Mouse (Mus musculus) liver, embryonic 13.5 days (tissue): Measurements from ENCODE around the gene Rbms1. TPM values are rescaled to one million over a fixed set of nuclear protein-coding genes. Genes with fewer than 3 reads are reported as not detected.

Source experiments
- ATAC-seq: fragments of 200-750 bp; cut with Nextera tagmentation; 2 replicates; pipeline ENCODE4 v1.8.0; 2017; ENCODE audit warnings: low read depth, mild to moderate bottlenecking, moderate number of reproducible peaks, moderate library complexity
- DNase-seq: peaks from one replicate; pipeline ENCODE4 v3.0.0; 2022
- H3K27ac ChIP-seq: fragments of 300-500 bp; sonication (generic); 2 replicates; pipeline ENCODE4 v1.5.1; 2015; ENCODE audit warnings: moderate library complexity, mild to moderate bottlenecking, inconsistent platforms
- H3K27me3 ChIP-seq: fragments of 300-500 bp; sonication (generic); 2 replicates; pipeline ENCODE4 v1.6.1; 2015; ENCODE audit warnings: mild to moderate bottlenecking, inconsistent platforms
- H3K36me3 ChIP-seq: fragments of 300-500 bp; sonication (generic); 2 replicates; pipeline ENCODE4 v1.6.1; 2015; ENCODE audit warnings: mild to moderate bottlenecking, inconsistent platforms
- H3K4me1 ChIP-seq: fragments of 300-500 bp; sonication (generic); replicated peaks from 2 replicates; pipeline ENCODE4 v1.6.1; 2015; ENCODE audit warnings: inconsistent platforms
- H3K4me2 ChIP-seq: fragments of 300-500 bp; sonication (generic); 2 replicates; pipeline ENCODE4 v1.6.1; 2015; ENCODE audit warnings: inconsistent platforms, mild to moderate bottlenecking, moderate library complexity
- H3K4me3 ChIP-seq: fragments of 300-500 bp; sonication (generic); replicated peaks from 2 replicates; pipeline ENCODE4 v1.5.1; 2015; ENCODE audit warnings: mild to moderate bottlenecking, inconsistent platforms
- H3K9ac ChIP-seq: fragments of 300-500 bp; sonication (generic); 2 replicates; pipeline ENCODE4 v1.6.1; 2015; ENCODE audit warnings: mild to moderate bottlenecking, inconsistent platforms
- H3K9me3 ChIP-seq: fragments of 300-500 bp; sonication (generic); replicated peaks from 2 replicates; pipeline ENCODE4 v1.6.1; 2016; ENCODE audit warnings: inconsistent platforms
- WGBS: fragments of 180-500 bp; shearing (Covaris S2); methylation state at CpG from one replicate; pipeline ENCODE4 v1.1.7; 2015; ENCODE audit not compliant: insufficient replicate concordance; 5-methylcytosine and 5-hydroxymethylcytosine counted together
- polyA plus RNA-seq: library from polyadenylated mRNA; unstranded; fragments of >200 nt; fragmentation: Nextera tagmentation; extraction: Ambion mirVana; gene quantifications from 2 replicates; pipeline ENCODE4 v1.2.1, GENCODE M21; 2015

Rbms1 gene
- polyA plus RNA-seq, 1 experiment from 2014 or later: 42.8 TPM

DNA sequence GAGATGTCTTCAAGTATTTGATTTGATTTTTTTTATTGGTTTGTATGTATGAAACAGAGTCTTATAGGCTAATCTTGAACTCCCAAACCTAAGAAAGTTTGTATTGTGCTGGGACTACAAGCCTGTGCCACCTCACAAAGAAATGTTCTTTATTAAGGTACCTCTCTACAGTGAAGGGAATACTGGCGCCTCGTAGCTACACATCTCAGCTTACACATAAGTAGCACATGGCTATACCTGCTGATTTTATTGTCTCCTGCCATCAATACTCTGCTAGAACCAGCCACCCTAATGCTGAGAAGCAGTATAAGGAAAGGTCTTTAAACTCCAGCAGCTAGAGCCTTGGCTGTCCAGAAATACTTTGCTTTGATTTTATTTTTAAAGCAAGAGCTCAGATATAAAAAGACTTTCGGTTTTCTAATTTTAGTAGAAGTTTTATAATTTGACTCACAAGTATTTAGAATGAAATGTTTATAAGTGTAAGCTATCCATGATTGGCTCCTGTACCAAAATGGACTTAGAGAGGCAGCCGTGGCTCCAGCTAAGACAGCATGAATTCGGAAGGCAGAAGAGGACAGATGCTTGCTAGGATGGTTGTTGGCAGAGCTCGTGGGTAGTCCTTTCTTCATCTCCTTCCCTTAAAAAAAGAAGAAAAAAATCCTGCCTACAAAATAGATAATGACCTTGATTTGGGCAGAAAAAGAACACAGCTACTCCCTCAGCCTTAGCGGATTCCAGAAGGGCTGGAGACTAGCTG lies 48.3 kb downstream of the Rbms1 start:
- no peak overlapping the region for H3K27ac ChIP-seq
- H3K36me3 ChIP-seq: no peaks in the 10 kb centered on the region
- ATAC-seq: no peak
- WGBS: 61% methylated on average over 7 of the region's 7 CpGs
- no peak overlapping the region for H3K9ac ChIP-seq
- DNase-seq: no peak
- no peaks in the 10 kb centered on the region for H3K9me3 ChIP-seq
- no peak overlapping the region for H3K4me2 ChIP-seq
- H3K4me1 ChIP-seq: peaks cover 15% of the 10 kb centered on the region
- H3K27me3 ChIP-seq: no peaks in the 10 kb centered on the region
- no peak overlapping the region for H3K4me3 ChIP-seq

DNA sequence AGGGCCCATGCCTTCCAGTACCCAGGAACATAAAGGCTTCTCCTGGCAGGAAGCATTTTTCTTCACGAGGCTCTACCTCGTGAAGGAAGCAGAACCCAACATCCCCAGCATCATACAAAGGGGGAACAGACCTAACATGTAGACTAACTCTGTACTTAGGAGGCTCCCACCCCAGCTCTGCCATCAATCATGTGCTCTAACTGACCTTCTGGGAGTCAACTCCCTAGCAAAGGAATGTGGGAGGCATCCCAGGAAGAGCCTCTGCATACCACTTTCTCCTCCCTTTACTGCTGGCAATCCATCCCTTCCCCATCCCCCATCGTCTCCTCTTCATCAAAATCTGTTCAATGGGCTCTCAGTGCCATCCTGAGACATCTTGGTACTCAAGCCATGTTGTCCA lies 49.7 kb downstream of the Rbms1 start:
- Histone ChIP-seq H3K4me3 (no peak overlapping the region), H3K36me3 (no peaks in the 10 kb centered on the region), H3K9me3 (no peaks in the 10 kb centered on the region), H3K9ac (no peak overlapping the region), H3K27me3 (no peaks in the 10 kb centered on the region), H3K4me2 (no peak overlapping the region), H3K27ac (no peak overlapping the region), H3K4me1 (peaks cover 17% of the 10 kb centered on the region)
- no peak for ATAC-seq
- WGBS: 56% methylated on average over 3 of the region's 3 CpGs
- no peak for DNase-seq

- Histone ChIP-seq H3K9ac (no peak overlapping the region), H3K9me3 (no peaks in the 10 kb centered on the region), H3K4me3 (no peak overlapping the region), H3K4me2 (no peak overlapping the region), H3K4me1 (peaks cover 21% of the 10 kb centered on the region), H3K36me3 (no peaks in the 10 kb centered on the region), H3K27ac (no peak overlapping the region), H3K27me3 (no peaks in the 10 kb centered on the region)
- 82% methylated on average over 8 of the region's 8 CpGs for WGBS
- DNase-seq: no peak
- no peak for ATAC-seq
These were observed 51.3 kb downstream of the Rbms1 start for GRCm38 (mm10) chr2:60911716-60912115.

DNA sequence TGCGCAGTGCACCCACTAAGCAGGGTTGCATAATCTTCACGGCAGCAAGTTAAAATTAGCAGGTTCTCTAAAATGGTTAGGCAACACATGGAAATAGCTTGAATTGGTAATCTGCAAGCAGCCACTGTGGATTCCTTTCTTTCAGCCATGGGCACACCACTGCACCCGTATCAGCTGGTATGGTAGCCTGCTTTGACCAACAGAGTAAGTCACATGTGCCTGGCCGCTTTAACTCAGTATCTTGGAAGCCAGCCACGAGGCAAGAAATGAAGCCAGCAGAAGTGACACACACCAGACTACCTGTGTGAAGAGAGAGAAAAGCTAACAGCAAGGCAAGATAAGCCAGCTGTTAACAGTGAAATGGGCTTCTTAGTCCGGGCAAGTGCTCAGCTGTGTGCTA lies 52.2 kb downstream of the Rbms1 start:
- no peaks in the 10 kb centered on the region for H3K27me3 ChIP-seq
- H3K4me3 ChIP-seq: no peak overlapping the region
- DNase-seq: no peak
- 0 out of 2 replicates have a peak, but pooled peaks have one; percentile 26 for ATAC-seq
- H3K27ac ChIP-seq: no peak overlapping the region
- H3K9me3 ChIP-seq: no peaks in the 10 kb centered on the region
- peaks cover 21% of the 10 kb centered on the region for H3K4me1 ChIP-seq
- H3K36me3 ChIP-seq: no peaks in the 10 kb centered on the region
- 29% methylated on average over 6 of the region's 6 CpGs for WGBS
- H3K9ac ChIP-seq: no peak overlapping the region
- H3K4me2 ChIP-seq: no peak overlapping the region

DNA sequence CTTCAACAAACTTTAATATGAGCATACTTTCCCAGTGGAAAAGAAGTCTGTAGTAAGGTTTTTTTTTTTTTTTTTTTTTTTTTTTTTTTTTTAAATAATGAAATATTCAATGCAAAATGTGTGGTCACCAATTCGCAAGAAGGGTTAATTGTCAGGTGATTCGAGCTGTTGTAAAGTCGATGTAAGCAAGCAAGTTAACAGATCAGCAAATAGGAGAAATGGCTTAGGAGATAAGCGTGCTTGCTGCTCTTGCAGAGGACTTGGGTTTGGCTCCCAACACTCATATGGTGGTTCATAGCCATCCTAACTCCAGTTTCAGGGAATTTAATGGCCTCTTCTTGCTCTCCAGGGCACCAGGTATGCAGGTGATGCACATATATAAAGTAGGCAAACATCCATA lies 54.4 kb downstream of the Rbms1 start:
- Histone ChIP-seq H3K36me3 (no peaks in the 10 kb centered on the region), H3K27me3 (no peaks in the 10 kb centered on the region), H3K4me1 (peaks cover 29% of the 10 kb centered on the region), H3K27ac (no peak overlapping the region), H3K4me2 (no peak overlapping the region), H3K9ac (no peak overlapping the region), H3K9me3 (no peaks in the 10 kb centered on the region), H3K4me3 (no peak overlapping the region)
- ATAC-seq (no peak), DNase-seq (no peak)
- WGBS: 40% methylated on average over 4 of the region's 4 CpGs

DNA sequence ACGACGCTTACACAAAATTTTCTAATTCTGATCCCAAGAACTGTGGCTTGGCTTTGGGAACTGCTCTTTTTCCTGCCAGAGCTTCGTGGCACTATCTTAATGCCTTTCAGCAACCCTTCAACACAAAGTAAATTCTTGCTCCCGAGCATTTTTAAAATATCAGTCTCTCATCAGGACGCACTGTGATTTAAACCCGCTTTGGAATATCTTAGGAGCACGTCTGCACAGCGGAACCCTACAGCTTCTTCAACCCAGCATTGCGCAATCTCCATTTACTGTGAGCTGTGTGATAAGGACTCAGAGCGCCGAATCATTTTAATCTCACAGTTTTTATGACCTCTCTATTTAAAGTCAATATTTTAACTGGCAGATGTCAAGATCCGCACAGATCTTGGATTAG lies 54.9 kb downstream of the Rbms1 start:
- DNase-seq: no peak
- Histone ChIP-seq H3K36me3 (no peaks in the 10 kb centered on the region), H3K9me3 (no peaks in the 10 kb centered on the region), H3K4me1 (peaks cover 29% of the 10 kb centered on the region), H3K27me3 (no peaks in the 10 kb centered on the region), H3K4me2 (no peak overlapping the region), H3K27ac (no peak overlapping the region), H3K9ac (no peak overlapping the region), H3K4me3 (no peak overlapping the region)
- 39% methylated on average over 12 of the region's 12 CpGs for WGBS
- no peak for ATAC-seq

- Histone ChIP-seq H3K4me3 (no peak overlapping the region), H3K9ac (no peak overlapping the region), H3K9me3 (no peaks in the 10 kb centered on the region), H3K27ac (no peak overlapping the region), H3K36me3 (no peaks in the 10 kb centered on the region), H3K4me2 (no peak overlapping the region), H3K27me3 (no peaks in the 10 kb centered on the region), H3K4me1 (peaks cover 20% of the 10 kb centered on the region; the same call in 1 of the 2 replicates)
- WGBS: 8% methylated on average over 3 of the region's 3 CpGs
- DNase-seq (no peak), ATAC-seq (no peak)
These were observed 57.7 kb downstream of the Rbms1 start for GRCm38 (mm10) chr2:60905283-60905682.

DNA sequence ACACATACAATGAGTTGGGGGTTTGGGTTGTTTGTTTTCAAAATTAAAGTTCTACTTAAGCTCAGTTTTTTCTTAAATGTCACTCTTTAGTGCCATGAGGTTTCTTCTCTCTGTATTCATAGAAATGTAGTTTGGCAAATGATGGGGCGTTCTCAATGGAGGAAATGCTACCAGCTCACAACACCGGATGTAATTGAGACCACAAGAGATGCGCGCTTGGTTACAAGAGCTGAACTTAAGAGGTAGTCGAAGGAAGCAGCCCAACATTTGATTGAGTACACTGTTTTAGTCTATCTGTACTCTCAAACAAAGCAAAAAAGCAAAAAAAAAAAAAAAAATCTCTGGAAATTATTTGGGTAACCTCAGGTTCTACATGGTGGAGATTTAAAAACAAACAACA lies 58.9 kb downstream of the Rbms1 start:
- Histone ChIP-seq H3K4me3 (no peak overlapping the region), H3K36me3 (no peaks in the 10 kb centered on the region), H3K9ac (no peak overlapping the region), H3K4me1 (peaks cover 20% of the 10 kb centered on the region; the same call in 1 of the 2 replicates), H3K4me2 (no peak overlapping the region), H3K9me3 (no peaks in the 10 kb centered on the region), H3K27ac (no peak overlapping the region), H3K27me3 (no peaks in the 10 kb centered on the region)
- no peak for DNase-seq
- WGBS: 24% methylated on average over 5 of the region's 5 CpGs
- no peak for ATAC-seq

DNA sequence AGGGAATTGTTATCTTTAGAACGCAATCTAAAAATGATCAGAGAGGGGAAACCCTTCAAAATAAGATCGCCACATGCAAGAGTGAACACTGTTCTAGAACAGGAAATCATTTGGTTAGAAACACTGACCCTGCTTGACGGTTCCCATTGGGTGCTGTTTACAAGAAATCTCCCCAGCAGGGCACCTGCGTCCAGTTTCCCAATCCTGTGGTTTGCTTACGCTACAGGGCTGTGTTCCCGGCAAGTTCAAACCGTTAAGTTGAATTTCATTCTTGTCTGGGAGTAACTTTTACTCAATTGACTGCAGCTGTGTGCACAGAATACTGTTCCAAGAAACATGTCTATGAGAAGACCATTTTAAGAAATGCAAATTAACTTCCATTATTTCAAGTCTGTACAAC lies 59.5 kb downstream of the Rbms1 start:
- H3K4me1 ChIP-seq: peaks cover 17% of the 10 kb centered on the region; the same call in 1 of the 2 replicates
- ATAC-seq: 0 out of 2 replicates have a peak, but pooled peaks have one; percentile 31
- no peaks in the 10 kb centered on the region for H3K27me3 ChIP-seq
- no peak overlapping the region for H3K27ac ChIP-seq
- H3K4me3 ChIP-seq: no peak overlapping the region
- no peak overlapping the region for H3K9ac ChIP-seq
- H3K36me3 ChIP-seq: no peaks in the 10 kb centered on the region
- no peaks in the 10 kb centered on the region for H3K9me3 ChIP-seq
- WGBS: 34% methylated on average over 7 of the region's 7 CpGs
- no peak overlapping the region for H3K4me2 ChIP-seq
- DNase-seq: no peak

DNA sequence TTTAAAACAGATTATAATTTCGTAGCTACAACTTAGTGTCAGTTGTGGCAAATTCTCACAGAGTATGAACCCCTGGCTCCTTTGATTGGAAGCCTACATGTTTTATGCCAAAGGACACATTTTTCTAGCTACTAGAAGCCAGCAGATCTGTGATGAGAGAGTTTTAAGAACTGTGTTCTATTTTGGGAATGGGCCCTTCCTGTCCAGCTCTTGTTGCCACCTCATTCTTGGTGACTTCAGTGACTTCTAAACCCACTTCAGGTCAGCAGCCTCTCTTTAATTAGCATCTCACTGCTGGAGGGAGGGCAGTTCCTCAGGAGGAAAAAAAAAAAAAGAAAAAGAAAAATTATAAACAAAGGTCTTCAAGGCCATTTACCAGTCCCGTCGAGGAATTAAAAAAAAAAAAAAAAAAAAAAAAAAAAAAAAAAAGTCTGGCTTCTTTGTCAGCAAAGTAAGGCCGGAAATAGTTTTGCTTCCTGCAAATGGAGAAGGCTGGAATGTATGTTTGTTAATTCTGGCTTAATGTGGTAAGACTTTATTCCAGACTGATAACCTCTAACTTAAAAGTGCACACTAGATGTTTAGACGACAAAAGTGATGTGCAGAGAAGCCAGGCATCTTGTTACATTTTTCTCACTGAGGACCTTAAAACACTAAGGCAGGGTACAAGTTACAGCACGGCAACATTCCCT lies 60.4 kb downstream of the Rbms1 start:
- 39% methylated on average over 6 of the region's 6 CpGs for WGBS
- no peaks in the 10 kb centered on the region for H3K36me3 ChIP-seq
- ATAC-seq (no peak), DNase-seq (no peak)
- no peaks in the 10 kb centered on the region for H3K9me3 ChIP-seq
- H3K4me2 ChIP-seq: no peak overlapping the region
- H3K9ac ChIP-seq: no peak overlapping the region
- no peaks in the 10 kb centered on the region for H3K27me3 ChIP-seq
- H3K27ac ChIP-seq: no peak overlapping the region
- H3K4me3 ChIP-seq: no peak overlapping the region
- peaks cover 13% of the 10 kb centered on the region; the same call in 1 of the 2 replicates for H3K4me1 ChIP-seq

DNA sequence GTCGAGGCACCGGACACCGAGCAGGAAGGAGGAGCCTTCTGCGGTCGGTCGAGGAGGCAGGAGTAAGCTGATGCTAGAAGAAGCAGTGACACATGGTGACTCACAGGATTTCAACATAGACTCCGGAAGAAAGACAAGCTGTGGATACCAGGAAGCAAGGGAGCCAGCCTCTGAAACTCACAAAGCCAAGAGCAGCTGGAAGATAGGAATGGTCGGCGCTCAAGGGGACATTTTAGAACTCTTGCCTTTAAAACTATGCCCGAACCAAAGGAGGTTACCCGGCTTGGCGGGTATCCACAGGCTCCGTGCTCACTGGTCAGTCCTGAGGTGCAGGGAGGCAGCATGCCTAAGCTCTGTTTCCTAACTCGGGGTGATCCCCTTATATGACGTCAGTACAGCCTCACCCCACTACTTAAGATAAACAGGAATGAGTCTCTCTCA lies 61.5 kb downstream of the Rbms1 start:
- Histone ChIP-seq H3K27ac (no peak overlapping the region), H3K9ac (no peak overlapping the region), H3K4me3 (no peak overlapping the region), H3K36me3 (no peaks in the 10 kb centered on the region), H3K27me3 (no peaks in the 10 kb centered on the region), H3K9me3 (no peaks in the 10 kb centered on the region), H3K4me1 (peaks cover 13% of the 10 kb centered on the region; the same call in 1 of the 2 replicates), H3K4me2 (peak overlapping the region; percentile 35)
- no peak for DNase-seq
- ATAC-seq: peak; percentile 57; the same call in 1 of the 2 replicates
- WGBS: 21% methylated on average over 15 of the region's 15 CpGs
